Mouse (Mus musculus): ENCODE data around the gene Wdr13. TPM values are rescaled to one million over a fixed set of nuclear protein-coding genes. Genes with fewer than 3 reads are reported as not detected.
A peak's percentile ranks its signal among the peaks of the same experiment; 100 is the strongest.

The Wdr13 gene
- total RNA-seq (2015): 17.4 and 20.3 TPM in 2 replicates
- 22.2 and 27.9 TPM in 2 replicates for total RNA-seq (2017)

DNA sequence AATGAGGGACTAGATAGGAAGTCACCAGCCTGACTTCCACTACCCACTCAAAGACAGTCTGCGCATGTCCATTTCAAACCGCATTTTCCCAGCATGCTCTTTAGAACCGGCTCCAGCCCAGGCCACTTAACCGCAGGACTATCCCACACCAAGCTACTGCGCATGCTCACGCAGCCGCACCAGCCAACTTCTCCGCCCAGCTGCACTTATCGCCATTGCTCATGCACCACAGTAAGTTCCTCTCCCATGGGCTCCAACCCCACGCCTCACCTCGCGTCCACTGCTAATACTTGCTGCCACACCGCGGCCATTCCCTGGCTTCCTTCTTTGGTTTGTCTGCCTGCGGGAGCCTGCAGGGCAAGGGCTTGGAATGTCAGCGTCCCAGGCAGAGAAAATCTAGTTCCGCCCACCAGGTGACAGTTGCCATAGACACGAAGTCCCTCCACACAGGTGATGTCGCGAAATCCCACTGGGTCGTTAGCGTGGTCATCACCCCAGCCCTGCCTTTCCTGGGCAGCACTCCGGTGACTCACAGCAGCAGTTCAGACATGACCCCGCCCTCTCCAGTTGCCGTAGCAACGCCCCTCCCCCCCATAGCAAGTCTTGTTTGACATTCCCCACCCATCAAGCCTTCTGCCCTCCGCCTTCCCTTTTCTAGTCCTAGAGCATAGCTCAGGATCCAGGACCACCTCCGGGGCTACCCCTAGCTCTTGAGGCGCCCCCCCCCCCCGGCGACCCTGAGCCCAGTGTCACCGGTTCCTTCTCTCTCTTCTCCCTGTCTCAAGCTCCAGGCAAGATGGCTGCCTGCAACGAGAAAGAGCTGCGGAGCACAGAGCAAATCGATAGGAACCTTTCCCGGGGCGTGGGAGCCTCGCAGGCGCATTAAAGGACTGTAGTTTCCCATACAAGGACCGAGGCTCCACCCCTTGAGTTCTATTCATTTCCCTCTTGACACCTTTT is at the start of gene Wdr13:
Gene Wdr13, minus strand, starts transcription at position 876 of the 960 bp plus-strand sequence.
- ATAC-seq (ENCODE audit: poor library complexity, severe bottlenecking): peak; percentile 92

DNA sequence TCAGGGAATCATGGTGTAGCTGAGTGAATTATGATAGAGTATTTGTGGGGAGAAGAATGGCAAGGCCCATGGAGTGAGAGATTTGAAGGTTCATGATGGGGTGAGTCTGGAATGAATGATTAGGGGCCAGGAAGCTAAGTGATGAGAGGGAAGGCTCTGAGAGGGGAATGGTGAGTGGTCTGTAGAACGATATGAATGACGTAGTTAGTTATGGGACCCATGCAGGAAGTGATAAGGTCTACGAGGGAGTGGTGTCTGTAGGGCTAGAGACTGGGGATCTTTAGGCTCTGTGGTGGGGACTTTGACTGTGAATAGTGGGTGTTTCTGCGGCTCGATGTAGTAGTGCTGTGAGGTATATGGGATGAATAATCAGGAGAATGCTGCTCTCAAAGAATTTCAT is 47.0 kb upstream of the Wdr13 start:
- no peak for ATAC-seq (ENCODE audit: poor library complexity, severe bottlenecking)

DNA sequence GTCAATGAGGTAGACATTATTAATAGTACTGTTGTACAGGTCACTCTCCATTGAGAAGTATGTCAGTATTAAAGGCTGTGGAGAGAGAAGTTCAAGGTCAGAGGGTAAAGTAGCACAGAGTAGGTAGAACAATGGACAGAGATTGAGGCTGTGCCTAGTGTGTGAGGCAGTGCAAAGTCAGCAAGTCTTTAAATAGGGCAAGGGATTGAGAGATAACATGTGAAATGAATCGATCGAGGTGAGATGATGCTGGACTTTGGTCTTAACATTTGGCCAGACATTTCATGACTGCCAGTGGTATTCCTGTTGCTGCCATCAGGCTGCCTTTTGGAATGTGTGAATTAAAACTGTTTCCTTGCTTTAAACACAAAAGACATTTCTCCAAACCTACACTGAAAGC is 46.2 kb upstream of the Wdr13 start:
- no peak for ATAC-seq (ENCODE audit: poor library complexity, severe bottlenecking)

DNA sequence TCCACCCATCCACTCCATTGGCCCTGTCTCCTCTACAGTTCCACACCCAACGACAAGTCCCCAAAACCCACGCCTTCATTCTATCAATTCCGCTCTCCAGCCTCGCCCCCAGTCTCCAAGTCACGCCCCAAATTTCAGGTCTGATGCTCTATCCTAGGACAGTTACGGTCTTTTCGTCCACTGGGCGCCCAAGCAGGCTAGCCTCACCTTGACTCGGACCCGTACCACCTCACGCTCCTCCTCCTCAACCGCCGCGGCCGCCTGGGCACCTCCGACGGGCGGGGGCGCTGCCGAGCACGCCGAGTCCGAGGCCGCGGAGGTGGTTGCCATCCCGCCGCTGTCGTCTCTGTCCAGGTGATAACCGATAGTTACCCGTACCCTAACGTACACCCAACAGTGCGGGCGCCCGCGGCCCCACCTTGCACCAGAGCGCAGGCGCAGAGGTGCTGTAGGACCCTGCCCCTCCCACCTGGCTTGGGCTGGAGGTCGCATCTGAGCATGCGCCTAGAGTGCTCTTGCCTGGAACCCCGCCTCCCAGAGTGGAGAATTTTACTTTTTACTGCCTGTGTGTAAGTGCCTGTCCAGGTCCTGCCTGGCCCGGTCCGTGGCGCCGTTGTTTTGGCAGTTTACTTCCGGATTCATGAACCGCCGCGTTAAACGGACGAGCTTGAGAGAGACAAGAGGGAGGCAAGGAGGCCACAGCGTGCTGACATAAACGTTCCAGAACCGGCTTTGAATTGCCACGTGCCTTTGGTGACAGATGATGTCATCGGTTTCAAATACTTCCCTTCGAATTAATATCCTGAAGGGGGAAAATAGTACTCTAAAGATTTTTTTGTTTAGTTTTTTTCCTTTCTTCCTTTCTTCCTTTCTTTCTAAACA is 43.1 kb upstream of the Wdr13 start, which contains the start of gene Tbc1d25:
Gene Tbc1d25, minus strand, starts transcription at position 678 of the 882 bp plus-strand sequence.
- ATAC-seq (ENCODE audit: poor library complexity, severe bottlenecking): peak; percentile 92

DNA sequence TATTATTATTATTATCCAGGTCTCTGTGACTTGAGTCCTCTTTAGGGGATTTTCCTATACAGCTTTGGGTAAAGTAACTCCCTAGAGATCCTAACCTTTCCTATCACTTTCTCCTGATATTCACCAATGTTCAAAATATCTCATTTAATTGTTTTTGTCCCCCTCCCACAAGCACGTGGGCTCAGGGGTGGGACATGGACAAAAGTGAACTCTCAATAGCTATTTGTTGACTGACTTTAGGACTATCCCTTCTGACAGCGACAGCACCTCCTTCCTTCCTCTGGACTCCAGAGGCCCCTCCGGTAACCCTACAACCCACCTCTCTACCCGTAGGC is 42.4 kb upstream of the Wdr13 start:
- ATAC-seq (ENCODE audit: poor library complexity, severe bottlenecking): no peak

DNA sequence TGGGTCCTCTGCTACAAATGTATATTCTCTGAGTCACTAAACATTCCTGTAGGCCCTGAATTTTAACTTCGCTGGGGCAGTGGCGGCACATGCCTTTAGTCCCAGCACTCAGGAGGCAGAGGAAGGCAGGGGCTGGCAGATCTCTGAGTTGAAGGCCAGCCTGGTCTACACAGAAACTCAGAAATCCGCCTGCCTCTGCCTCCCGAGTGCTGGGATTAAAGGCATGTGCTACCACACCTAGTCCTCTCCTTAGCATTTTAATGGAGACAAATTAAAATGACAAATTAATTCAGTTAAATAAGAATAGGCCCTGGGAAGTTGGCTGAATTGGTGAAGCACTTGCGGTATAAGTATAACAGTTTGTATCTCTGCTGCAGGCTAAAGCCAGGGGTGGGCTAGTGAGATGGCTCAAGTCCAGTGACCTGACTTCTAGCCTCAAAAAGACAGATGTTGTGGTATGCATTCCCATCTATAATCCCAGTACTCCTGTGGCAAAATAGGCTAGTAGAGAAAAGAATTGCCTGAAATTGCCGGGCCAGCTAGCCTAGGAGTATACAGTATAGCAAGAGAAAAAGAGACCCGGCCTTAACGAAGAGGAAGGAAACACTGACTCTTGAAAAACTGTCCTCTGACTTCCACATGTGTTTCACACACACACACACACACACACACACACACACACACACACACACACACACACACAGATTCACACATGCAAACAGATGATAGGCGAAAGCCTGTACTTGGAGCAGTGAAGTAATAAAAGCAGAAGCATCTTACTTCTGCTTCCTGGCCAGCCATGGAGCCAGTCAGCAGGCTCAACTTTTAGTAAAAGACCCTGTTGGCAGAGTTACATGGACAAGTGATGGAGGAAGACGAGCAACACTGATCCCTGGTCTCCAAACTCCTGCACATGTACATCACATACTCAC is 35.3 kb upstream of the Wdr13 start:
- peak; percentile 93 for ATAC-seq (ENCODE audit: poor library complexity, severe bottlenecking)

DNA sequence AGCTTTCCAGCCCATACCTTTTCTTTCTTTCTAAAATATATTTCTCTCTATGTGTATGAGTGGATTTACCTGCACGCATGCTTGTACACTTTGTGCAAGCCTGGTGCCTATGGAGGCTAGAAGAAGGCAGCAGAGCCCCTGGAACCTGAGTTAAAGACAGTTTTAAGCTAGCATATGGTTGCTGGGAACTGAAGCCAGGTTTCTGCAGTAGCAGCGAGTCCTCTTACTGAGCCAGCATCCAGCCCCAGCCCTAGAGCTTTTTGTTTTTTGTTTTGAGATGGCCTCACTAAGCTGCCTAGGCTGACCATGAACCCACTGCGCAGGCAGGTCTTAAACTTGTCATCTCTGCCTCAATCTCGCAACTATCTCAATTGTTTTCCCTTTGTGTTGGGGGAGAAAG is 31.8 kb upstream of the Wdr13 start:
- ATAC-seq (ENCODE audit: poor library complexity, severe bottlenecking): no peak

DNA sequence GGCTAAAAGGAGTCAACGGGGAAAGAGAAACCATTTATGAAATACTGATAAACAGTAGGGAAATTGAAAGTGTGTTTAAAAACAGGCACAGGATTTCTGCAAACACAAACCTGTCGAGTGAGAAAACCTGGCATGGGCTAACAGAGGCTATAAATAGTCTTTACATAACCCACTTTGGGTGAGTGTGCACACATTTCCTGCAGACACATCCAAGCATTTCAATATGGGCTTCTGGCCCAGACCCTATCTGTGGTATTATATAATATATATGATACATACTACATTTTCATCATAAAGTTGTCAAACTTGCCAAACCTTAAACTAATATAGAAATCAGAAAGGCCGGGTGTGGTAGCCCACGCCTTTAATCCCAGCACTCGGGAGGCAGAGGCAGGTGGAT is 30.4 kb upstream of the Wdr13 start:
- no peak for ATAC-seq (ENCODE audit: poor library complexity, severe bottlenecking)

DNA sequence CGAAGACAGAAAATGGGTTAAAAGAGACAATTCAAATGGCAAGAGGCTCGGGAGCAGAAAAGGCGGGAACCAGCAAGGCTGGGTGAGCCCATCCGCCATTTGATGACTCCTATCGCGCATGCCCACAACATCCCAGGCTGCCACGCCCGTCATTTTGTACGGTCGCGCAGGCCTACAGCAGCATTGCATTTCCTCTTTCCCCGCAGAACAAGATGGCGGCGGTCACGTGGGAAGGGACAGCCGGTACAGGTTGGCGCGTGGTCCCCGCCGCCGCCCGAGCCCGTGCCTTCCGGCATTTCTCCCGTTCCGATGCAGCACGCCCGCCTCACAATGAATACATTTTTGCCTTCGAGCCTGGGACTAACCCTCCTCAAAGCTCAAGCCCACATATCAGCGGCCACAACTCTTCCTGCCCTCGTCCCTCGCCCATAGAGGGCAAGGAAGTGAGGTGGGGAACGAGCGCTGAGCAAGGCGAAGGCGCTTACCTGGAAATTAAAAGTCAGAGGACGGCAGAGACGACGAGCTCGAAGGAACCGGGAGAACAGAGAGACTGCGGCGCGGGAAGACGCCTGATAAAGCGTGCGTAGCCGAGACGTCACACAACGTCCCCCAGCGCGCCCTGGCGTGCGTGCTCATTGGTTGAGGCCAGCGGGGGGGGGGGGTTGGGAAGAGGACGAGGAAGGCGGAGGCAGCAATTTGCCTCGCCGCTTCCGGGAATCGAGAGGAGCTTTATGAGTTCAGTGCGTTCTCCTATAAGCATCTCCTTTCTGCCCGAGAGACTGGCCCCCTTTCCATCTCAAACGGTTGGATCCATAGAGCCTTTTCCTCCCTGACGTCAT is 12.7 kb upstream of the Wdr13 start, which contains the start of gene Rbm3:
Gene Rbm3, minus strand, starts transcription at position 728 of the 839 bp plus-strand sequence.
- ATAC-seq (ENCODE audit: poor library complexity, severe bottlenecking): peak; percentile 94

DNA sequence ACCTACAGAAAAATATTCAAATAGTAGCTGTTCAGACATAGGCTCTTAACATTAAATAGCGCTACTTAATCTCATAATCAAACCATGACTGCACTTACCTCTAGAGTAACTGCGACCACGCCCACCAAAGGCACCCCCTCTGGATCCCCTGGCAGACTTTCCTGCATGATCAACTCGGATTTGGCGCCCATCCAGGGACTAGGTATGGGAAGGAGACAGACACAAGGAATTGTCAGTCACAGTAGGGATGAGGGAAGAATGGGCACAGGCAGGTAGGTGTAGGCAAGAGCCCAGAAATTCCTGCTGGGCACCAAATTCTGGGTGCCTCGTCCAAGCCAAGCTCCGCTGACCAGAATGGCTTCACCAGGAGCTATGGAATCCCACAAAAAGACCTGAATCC is 11.1 kb upstream of the Wdr13 start:
- no peak for ATAC-seq (ENCODE audit: poor library complexity, severe bottlenecking)

DNA sequence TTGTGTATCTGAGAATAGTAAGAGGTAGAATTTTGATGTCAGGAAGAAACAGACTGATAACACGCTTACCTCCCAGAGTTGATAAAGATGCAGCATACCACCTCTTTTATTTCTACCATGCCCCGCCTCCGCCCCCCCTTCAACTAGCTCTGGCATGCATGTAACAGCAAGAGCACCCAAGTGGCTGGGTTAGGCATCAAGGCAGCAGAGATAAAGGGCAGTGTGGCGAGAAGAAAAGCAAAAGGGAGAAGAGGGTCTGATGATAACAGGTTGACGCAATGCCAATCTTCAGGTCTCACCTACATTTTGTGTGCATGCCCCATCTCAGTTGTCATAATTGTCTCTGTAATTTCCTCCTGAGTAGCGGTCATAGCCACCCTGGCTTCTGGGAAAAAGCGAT is 10.3 kb upstream of the Wdr13 start:
- no peak for ATAC-seq (ENCODE audit: poor library complexity, severe bottlenecking)

DNA sequence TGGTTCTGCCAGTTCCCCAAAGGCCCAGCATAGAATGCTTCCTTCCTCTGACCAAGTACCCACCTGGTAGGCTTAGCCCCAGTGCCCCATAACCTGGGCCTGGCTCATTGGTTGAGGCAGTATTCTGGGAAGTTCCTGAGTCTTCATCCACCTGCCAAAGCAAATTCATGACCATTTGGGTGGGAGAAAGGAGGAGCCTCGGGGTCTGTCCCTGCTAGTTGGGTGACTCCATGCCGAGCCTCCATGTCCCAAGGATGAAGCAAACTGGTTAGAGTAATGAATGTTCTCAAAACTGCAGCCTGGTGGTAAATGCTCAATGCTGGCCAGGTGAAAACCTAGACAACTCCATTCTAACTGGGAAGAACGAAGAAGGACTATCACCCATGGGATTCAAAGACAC is 8.4 kb upstream of the Wdr13 start:
- ATAC-seq (ENCODE audit: poor library complexity, severe bottlenecking): no peak

DNA sequence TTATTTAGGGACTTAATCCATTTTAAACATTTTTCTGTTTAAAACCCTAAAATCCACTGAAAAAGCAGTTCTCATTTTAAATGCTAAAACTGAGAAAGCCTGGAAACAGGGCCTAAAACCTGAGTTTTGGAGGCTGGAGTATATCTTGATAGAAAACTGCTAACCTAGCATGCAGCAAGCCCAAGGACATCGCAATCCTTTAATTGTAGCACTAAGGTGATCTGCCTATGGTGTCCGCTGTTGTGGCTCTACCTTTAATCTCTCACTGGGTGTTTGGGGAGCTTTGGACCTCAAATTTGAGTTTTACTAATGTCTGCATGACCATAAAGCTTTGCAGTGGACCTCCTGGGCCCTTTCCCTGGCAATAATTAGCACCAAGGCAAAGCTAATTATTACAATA is 7.8 kb upstream of the Wdr13 start:
- no peak for ATAC-seq (ENCODE audit: poor library complexity, severe bottlenecking)

DNA sequence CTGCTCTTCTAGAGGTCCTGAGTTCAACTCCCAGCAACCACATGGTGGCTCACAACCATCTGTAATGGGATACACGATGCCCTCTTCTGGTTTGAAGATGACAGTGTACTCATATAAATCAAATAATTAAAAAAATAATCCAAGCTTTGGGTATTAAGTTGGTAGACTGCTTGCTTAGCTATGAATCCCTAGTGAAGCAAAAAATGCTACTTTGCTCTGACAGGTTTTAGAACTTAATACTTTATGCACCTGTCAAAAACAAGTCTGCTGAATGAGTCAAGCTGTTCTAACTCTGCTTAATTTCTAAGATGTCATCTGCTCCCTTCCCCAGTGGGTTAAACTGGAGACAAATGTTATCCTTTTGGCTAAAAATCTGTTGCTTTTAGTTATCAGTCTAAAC is 6.8 kb upstream of the Wdr13 start:
- ATAC-seq (ENCODE audit: poor library complexity, severe bottlenecking): no peak

DNA sequence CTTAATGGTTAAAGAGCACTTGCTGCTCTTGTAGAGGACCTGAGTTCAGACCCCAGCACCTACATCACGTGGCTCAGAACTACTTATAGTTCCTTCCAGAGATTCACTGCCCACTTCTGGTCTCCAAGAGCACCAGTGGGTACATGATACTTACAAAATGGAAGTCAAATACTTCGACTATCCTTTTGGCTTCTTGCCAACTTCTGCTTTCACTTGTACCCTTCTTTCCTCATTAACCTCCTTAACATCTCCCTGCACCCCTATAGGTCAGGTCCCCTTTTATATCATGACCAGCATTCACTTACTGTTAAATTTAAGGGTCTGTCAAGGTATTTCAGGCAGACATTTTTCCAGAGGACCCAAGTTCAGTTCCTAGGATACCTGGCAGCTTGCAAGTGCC is 3.2 kb upstream of the Wdr13 start:
- ATAC-seq (ENCODE audit: poor library complexity, severe bottlenecking): no peak

DNA sequence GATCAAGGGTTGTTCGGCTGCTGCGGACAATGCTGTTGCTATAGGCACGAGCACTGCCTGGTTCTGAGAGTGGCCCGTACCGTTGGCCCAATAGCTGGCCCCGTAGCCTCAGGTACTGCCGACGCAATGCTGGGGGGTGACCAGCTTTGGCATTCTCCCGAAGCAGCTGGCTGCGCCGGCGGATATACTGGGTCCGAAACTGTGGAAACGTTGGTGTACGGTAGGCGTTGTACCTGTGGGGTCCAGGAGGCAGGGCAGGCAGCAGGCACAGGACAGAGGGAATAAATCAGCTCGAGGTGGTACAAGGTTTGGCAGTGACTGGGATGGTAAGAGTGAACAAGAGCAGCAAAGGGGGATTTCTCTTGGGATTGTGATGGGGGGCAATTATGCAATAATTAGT is 1.3 kb downstream of the Wdr13 start:
- ATAC-seq (ENCODE audit: poor library complexity, severe bottlenecking): no peak

DNA sequence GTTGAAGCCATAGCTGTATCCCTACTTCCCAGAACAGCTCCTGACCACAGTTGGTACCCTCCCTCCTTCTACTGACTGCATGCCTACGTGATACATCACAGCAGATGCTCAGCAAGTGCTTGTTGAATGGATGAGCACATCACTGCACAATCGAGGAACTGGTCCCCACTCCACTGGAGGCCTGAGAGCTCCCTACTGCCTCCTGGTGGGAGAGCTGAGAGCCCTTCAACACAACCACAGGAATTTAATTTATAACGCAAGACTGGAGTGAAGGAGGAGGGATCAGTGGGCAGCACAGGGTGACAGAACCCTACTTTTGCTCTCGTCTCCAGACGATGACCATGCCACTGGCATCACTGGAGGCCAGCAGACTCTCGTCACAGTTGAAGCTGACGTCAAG is 7.5 kb downstream of the Wdr13 start:
- ATAC-seq (ENCODE audit: poor library complexity, severe bottlenecking): peak; percentile 38; the same call in 1 of the 2 replicates

DNA sequence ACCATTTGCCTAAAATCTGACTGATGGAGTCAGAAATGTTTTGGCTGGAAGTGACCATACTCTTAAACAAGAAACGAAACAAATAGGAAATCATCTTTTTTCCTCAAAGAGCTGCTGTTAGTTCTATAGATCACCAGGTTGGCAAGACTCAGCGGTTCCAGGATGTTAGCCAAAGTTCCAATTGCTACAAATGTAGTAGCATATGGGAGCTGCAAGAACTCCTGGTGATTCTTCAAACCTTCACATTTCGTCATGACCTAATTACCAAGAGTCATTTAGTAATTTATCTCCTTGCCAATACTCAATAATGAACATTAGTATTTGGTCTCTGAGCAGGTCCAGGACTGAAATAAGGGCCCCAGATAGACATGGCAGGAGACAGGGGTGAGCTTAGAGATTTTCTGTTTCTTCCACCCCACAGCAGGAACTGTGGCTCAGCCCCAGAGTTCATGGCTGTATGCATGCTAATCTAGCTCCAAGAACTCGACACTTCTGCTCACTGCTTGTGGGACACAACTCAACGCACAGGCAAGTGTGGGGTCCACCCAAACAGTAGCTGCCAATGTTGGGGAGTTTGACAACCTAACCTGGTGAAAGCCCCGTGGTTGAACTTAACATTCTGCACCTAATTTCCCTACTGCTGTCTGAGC is 8.7 kb downstream of the Wdr13 start:
- ATAC-seq (ENCODE audit: poor library complexity, severe bottlenecking): no peak

DNA sequence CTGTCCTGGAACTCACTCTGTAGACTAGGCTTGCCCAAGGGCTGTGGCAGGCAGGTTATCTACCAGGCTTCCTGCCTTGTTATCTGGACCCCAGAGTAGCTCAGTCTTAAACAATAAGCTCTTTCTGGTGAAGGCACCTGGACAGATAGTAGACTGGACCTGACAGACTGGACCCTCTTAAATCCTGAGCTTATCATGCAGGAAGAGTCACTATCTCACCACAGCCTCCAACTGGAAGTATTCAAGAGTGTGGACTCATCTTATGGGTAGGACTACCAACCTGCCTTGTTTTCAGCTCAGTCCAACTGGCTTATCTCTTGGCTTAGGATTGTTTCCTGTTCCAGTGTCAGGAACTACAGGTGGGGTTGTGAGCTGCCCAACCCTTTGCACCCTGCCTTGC is 15.4 kb downstream of the Wdr13 start:
- no peak for ATAC-seq (ENCODE audit: poor library complexity, severe bottlenecking)
